Mouse (Mus musculus) ovary, postnatal 10 days (tissue): ENCODE results near the gene Grk6.

ENCODE experiments used
- DNase-seq: peaks from one replicate; pipeline ENCODE4 v3.0.0; 2022; ENCODE audit warnings: low spot score

Gene Grk6

GRCm38 (mm10) chr13:55444937-55445315 is at the start of gene Grk6:
Gene Grk6 (plus strand): TSS chr13:55445072.
- DNase-seq = peak; percentile 97

- DNase-seq = no peak
These were observed 46.8 kb upstream of the Grk6 start, which contains the start of gene Slc34a1 for GRCm38 (mm10) chr13:55398088-55398487. Gene Slc34a1 (plus strand): TSS chr13:55398187.

- no peak for DNase-seq
These were observed 45.4 kb upstream of the Grk6 start for GRCm38 (mm10) chr13:55399300-55400038.

GRCm38 (mm10) chr13:55400039-55400346 is 44.9 kb upstream of the Grk6 start:
- DNase-seq = no peak

GRCm38 (mm10) chr13:55403266-55403665 is 41.6 kb upstream of the Grk6 start:
- no peak for DNase-seq

GRCm38 (mm10) chr13:55403935-55404852 is 40.7 kb upstream of the Grk6 start:
- no peak for DNase-seq

- DNase-seq = peak; percentile 41
These were observed 39.8 kb upstream of the Grk6 start for GRCm38 (mm10) chr13:55404853-55405782.

- no peak for DNase-seq
These were observed 39.0 kb upstream of the Grk6 start for GRCm38 (mm10) chr13:55405783-55406390.

GRCm38 (mm10) chr13:55407341-55407740 is 37.5 kb upstream of the Grk6 start:
- no peak for DNase-seq

- DNase-seq = no peak
These were observed 36.2 kb upstream of the Grk6 start for GRCm38 (mm10) chr13:55408546-55409120.

GRCm38 (mm10) chr13:55411826-55412225 is 33.0 kb upstream of the Grk6 start:
- DNase-seq = no peak

- DNase-seq = no peak
These were observed 32.1 kb upstream of the Grk6 start for GRCm38 (mm10) chr13:55412643-55413307.

GRCm38 (mm10) chr13:55413333-55413732 is 31.5 kb upstream of the Grk6 start:
- DNase-seq = no peak

GRCm38 (mm10) chr13:55414743-55415380 is 30.0 kb upstream of the Grk6 start, which contains the start of gene Pfn3:
Gene Pfn3 (minus strand): TSS chr13:55415232.
- no peak for DNase-seq

GRCm38 (mm10) chr13:55418004-55418403 is 26.9 kb upstream of the Grk6 start:
- peak; percentile 71 for DNase-seq

GRCm38 (mm10) chr13:55419142-55419541 is 25.7 kb upstream of the Grk6 start:
- DNase-seq = no peak

GRCm38 (mm10) chr13:55420018-55420932 is 24.6 kb upstream of the Grk6 start:
- no peak for DNase-seq

- peak; percentile 34 for DNase-seq
These were observed 23.7 kb upstream of the Grk6 start for GRCm38 (mm10) chr13:55420933-55421800.
